Mouse (Mus musculus): ENCODE measurements at regions not wholly inside any gene's neighbourhood (a gene's known extent, or its start where the extent isn't known, plus 50 kb on each side); places are given as distances from the start of the nearest gene placed in this dataset.
A peak's percentile ranks its signal among the peaks of the same experiment; 100 is the strongest.

GRCm38 (mm10) chr7:70483536-70483935 is 117.0 kb upstream of the Nr2f2 start:
- 71% methylated on average over 3 of the region's 3 CpGs for WGBS
- no peak for ATAC-seq (ENCODE audit: insufficient read depth, low FRiP score, low read depth)

GRCm38 (mm10) chr7:70481880-70482279 is 115.3 kb upstream of the Nr2f2 start:
- Histone ChIP-seq H3K27me3 (replicated peaks) (no peaks in the 10 kb centered on the region), H3K36me3 (no peaks in the 10 kb centered on the region), H3K4me3 (replicated peaks) (no peak overlapping the region), H3K4me2 (no peak overlapping the region), H3K4me1 (no peaks in the 10 kb centered on the region), H3K27ac (no peak overlapping the region), H3K9ac (no peak overlapping the region), H3K9me3 (no peaks in the 10 kb centered on the region)
- WGBS, result 69% methylated on average over 10 of the region's 10 CpGs
- ATAC-seq (ENCODE audit: insufficient read depth, low FRiP score, low read depth), result no peak; the same call in 1 of the 2 replicates

More at GRCm38 (mm10) chr7:70483536-70483935, 117.0 kb upstream of the Nr2f2 start:
- Histone ChIP-seq H3K9me3 (no peaks in the 10 kb centered on the region), H3K9ac (no peak overlapping the region), H3K27me3 (replicated peaks) (no peaks in the 10 kb centered on the region), H3K4me2 (no peak overlapping the region), H3K36me3 (no peaks in the 10 kb centered on the region), H3K4me3 (replicated peaks) (no peak overlapping the region), H3K27ac (no peak overlapping the region), H3K4me1 (no peaks in the 10 kb centered on the region)

- Histone ChIP-seq H3K9me3 (no peaks in the 10 kb centered on the region), H3K27ac (no peak overlapping the region), H3K9ac (no peak overlapping the region), H3K36me3 (no peaks in the 10 kb centered on the region), H3K4me2 (no peak overlapping the region), H3K27me3 (replicated peaks) (no peaks in the 10 kb centered on the region), H3K4me1 (no peaks in the 10 kb centered on the region), H3K4me3 (replicated peaks) (no peak overlapping the region)
- 75% methylated on average over 4 of the region's 4 CpGs for WGBS
- ATAC-seq (ENCODE audit: insufficient read depth, low FRiP score, low read depth), result no peak
These were observed 106.3 kb upstream of the Nr2f2 start for GRCm38 (mm10) chr7:70472786-70473185.

- Histone ChIP-seq H3K9me3 (no peaks in the 10 kb centered on the region), H3K9ac (no peak overlapping the region), H3K4me2 (no peak overlapping the region), H3K4me1 (no peaks in the 10 kb centered on the region), H3K4me3 (replicated peaks) (no peak overlapping the region), H3K27ac (no peak overlapping the region), H3K27me3 (replicated peaks) (no peaks in the 10 kb centered on the region), H3K36me3 (no peaks in the 10 kb centered on the region)
- no peak for ATAC-seq (ENCODE audit: insufficient read depth, low FRiP score, low read depth)
- 83% methylated on average over 2 of the region's 2 CpGs for WGBS
These were observed 104.0 kb upstream of the Nr2f2 start for GRCm38 (mm10) chr7:70470557-70470956.

GRCm38 (mm10) chr7:70462131-70462530 is 95.6 kb upstream of the Nr2f2 start:
- no peaks in the 10 kb centered on the region for H3K27me3 ChIP-seq (replicated peaks)
- ATAC-seq (ENCODE audit: insufficient read depth, low FRiP score, low read depth), result no peak
- H3K4me3 ChIP-seq (replicated peaks), result no peak overlapping the region

GRCm38 (mm10) chr7:70454525-70454924 is 88.0 kb upstream of the Nr2f2 start:
- Histone ChIP-seq H3K4me3 (replicated peaks) (no peak overlapping the region), H3K4me2 (no peak overlapping the region), H3K9ac (no peak overlapping the region), H3K9me3 (no peaks in the 10 kb centered on the region), H3K27me3 (replicated peaks) (no peaks in the 10 kb centered on the region), H3K36me3 (no peaks in the 10 kb centered on the region), H3K4me1 (no peaks in the 10 kb centered on the region), H3K27ac (no peak overlapping the region)
- WGBS, result 89% methylated on average over 1 of the region's 1 CpGs
- ATAC-seq (ENCODE audit: insufficient read depth, low FRiP score, low read depth), result no peak

More at GRCm38 (mm10) chr7:70462131-70462530, 95.6 kb upstream of the Nr2f2 start:
- no peak overlapping the region for H3K27ac ChIP-seq
- H3K4me2 ChIP-seq, result no peak overlapping the region
- no peak overlapping the region for H3K9ac ChIP-seq
- no peaks in the 10 kb centered on the region for H3K9me3 ChIP-seq
- H3K4me1 ChIP-seq, result no peaks in the 10 kb centered on the region
- 48% methylated on average over 4 of the region's 4 CpGs for WGBS
- no peaks in the 10 kb centered on the region for H3K36me3 ChIP-seq

- Histone ChIP-seq H3K27me3 (replicated peaks) (no peaks in the 10 kb centered on the region), H3K36me3 (no peaks in the 10 kb centered on the region), H3K9me3 (no peaks in the 10 kb centered on the region), H3K27ac (no peak overlapping the region), H3K4me3 (replicated peaks) (no peak overlapping the region), H3K9ac (no peak overlapping the region), H3K4me1 (no peaks in the 10 kb centered on the region), H3K4me2 (no peak overlapping the region)
- no peak for ATAC-seq (ENCODE audit: insufficient read depth, low FRiP score, low read depth)
- WGBS, result 75% methylated on average over 4 of the region's 4 CpGs
These were observed 86.3 kb upstream of the Nr2f2 start for GRCm38 (mm10) chr7:70452816-70453215.

- 90% methylated on average over 6 of the region's 6 CpGs for WGBS
- no peak for ATAC-seq (ENCODE audit: insufficient read depth, low FRiP score, low read depth)
- H3K4me3 ChIP-seq (replicated peaks), result no peak overlapping the region
- no peak overlapping the region for H3K27ac ChIP-seq
- no peaks in the 10 kb centered on the region for H3K36me3 ChIP-seq
- H3K4me1 ChIP-seq, result no peaks in the 10 kb centered on the region
- no peaks in the 10 kb centered on the region for H3K27me3 ChIP-seq (replicated peaks)
- no peak overlapping the region for H3K9ac ChIP-seq
- H3K9me3 ChIP-seq, result no peaks in the 10 kb centered on the region
- no peak overlapping the region for H3K4me2 ChIP-seq
These were observed 72.4 kb upstream of the Nr2f2 start for GRCm38 (mm10) chr7:70438908-70439307.

- Histone ChIP-seq H3K27ac (no peak overlapping the region), H3K4me1 (0 out of 2 replicates have a peak, but pooled peaks cover 2% of the 10 kb centered on the region), H3K9ac (no peak overlapping the region), H3K27me3 (replicated peaks) (no peaks in the 10 kb centered on the region), H3K4me3 (replicated peaks) (no peak overlapping the region), H3K4me2 (no peak overlapping the region), H3K9me3 (no peaks in the 10 kb centered on the region), H3K36me3 (no peaks in the 10 kb centered on the region)
- ATAC-seq (ENCODE audit: insufficient read depth, low FRiP score, low read depth), result no peak; the same call in 1 of the 2 replicates
- WGBS, result 15% methylated on average over 8 of the region's 8 CpGs
These were observed 67.3 kb upstream of the Nr2f2 start for GRCm38 (mm10) chr7:70433838-70434237.

GRCm38 (mm10) chr7:70433358-70433757 is 66.8 kb upstream of the Nr2f2 start:
- no peak overlapping the region for H3K9ac ChIP-seq
- ATAC-seq (ENCODE audit: insufficient read depth, low FRiP score, low read depth), result no peak
- 54% methylated on average over 6 of the region's 6 CpGs for WGBS
- H3K4me1 ChIP-seq, result 0 out of 2 replicates have a peak, but pooled peaks cover 2% of the 10 kb centered on the region
- H3K4me2 ChIP-seq, result no peak overlapping the region
- no peak overlapping the region for H3K4me3 ChIP-seq (replicated peaks)
- H3K27me3 ChIP-seq (replicated peaks), result no peaks in the 10 kb centered on the region
- no peak overlapping the region for H3K27ac ChIP-seq
- no peaks in the 10 kb centered on the region for H3K36me3 ChIP-seq
- no peaks in the 10 kb centered on the region for H3K9me3 ChIP-seq

GRCm38 (mm10) chr7:70431712-70432111 is 65.2 kb upstream of the Nr2f2 start:
- H3K9me3 ChIP-seq, result no peaks in the 10 kb centered on the region
- H3K9ac ChIP-seq, result no peak overlapping the region
- H3K4me3 ChIP-seq (replicated peaks), result no peak overlapping the region
- H3K4me1 ChIP-seq, result 0 out of 2 replicates have a peak, but pooled peaks cover 2% of the 10 kb centered on the region
- no peaks in the 10 kb centered on the region for H3K36me3 ChIP-seq
- no peaks in the 10 kb centered on the region for H3K27me3 ChIP-seq (replicated peaks)
- ATAC-seq (ENCODE audit: insufficient read depth, low FRiP score, low read depth), result no peak
- WGBS, result 57% methylated on average over 2 of the region's 2 CpGs
- H3K27ac ChIP-seq, result no peak overlapping the region
- H3K4me2 ChIP-seq, result no peak overlapping the region

- Histone ChIP-seq H3K9me3 (no peaks in the 10 kb centered on the region), H3K9ac (no peak overlapping the region), H3K27ac (no peak overlapping the region), H3K27me3 (replicated peaks) (no peaks in the 10 kb centered on the region), H3K4me2 (no peak overlapping the region), H3K36me3 (no peaks in the 10 kb centered on the region), H3K4me3 (replicated peaks) (no peak overlapping the region), H3K4me1 (0 out of 2 replicates have a peak, but pooled peaks cover 2% of the 10 kb centered on the region)
- WGBS, result 44% methylated on average over 2 of the region's 2 CpGs
- ATAC-seq (ENCODE audit: insufficient read depth, low FRiP score, low read depth), result peak; percentile 65; the same call in 1 of the 2 replicates
These were observed 62.8 kb upstream of the Nr2f2 start for GRCm38 (mm10) chr7:70429326-70429725.

GRCm38 (mm10) chr7:70424231-70424620 is 57.7 kb upstream of the Nr2f2 start:
- H3K36me3 ChIP-seq, result no peaks in the 10 kb centered on the region
- no peak overlapping the region for H3K9ac ChIP-seq
- no peak overlapping the region for H3K4me3 ChIP-seq (replicated peaks)
- no peak for ATAC-seq (ENCODE audit: insufficient read depth, low FRiP score, low read depth)
- H3K27ac ChIP-seq, result no peak overlapping the region
- H3K27me3 ChIP-seq (replicated peaks), result no peaks in the 10 kb centered on the region
- WGBS, result 48% methylated on average over 4 of the region's 4 CpGs
- H3K4me1 ChIP-seq, result no peaks in the 10 kb centered on the region
- H3K4me2 ChIP-seq, result no peak overlapping the region
- no peaks in the 10 kb centered on the region for H3K9me3 ChIP-seq

Data from stomach, embryonic 15.5 days (tissue).